Mouse (Mus musculus): Measurements from ENCODE around the gene Trabd.

DNA sequence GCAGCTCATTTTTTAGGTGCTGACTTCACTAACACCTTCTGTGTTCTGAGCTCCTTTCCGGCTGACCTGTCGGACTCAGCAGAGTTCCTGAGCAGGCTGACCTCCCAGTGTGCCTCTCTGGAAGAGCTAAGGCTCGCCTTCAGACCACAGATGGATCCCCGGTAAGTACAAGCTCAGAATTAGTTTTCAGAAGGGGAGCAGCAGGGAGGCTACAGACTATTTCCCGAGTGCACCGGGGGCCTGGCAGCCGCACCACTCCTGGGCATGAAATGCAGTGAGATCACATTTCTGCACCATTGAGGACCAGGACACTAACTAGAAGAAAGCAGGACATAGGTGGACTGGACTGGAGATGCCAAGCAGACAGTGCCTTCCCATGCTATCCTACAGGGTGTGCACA, 23.7 kb downstream of the Trabd start:
- TF ChIP-seq CTCF (conservative IDR thresholded peaks at IDR 0.05; ENCODE audit: low read length) (no peak), NANOG (IDR thresholded peaks at IDR 0.05; ENCODE audit: borderline replicate concordance, low read length) (no peak), POU5F1 (IDR thresholded peaks at IDR 0.05; ENCODE audit: borderline replicate concordance, low read length) (no peak)

Measured in E14TG2a.4 (cell line).